Mouse (Mus musculus) thymus, adult 2 months (tissue): ENCODE results near the gene Stau1.

Source experiments
- CTCF ChIP-seq: fragments of 200-500 bp; IDR thresholded peaks from 2 replicates; pipeline ENCODE4 v1.5.1; 2012; ENCODE audit warnings: mild to moderate bottlenecking, control low read depth, low read length, moderate library complexity, borderline replicate concordance; ENCODE audit not compliant: control insufficient read depth, poor library complexity, insufficient read depth; ENCODE audit errors: extremely low read depth
- POLR2A ChIP-seq: fragments of 200-500 bp; IDR thresholded peaks from 2 replicates; pipeline ENCODE4 v1.6.1; 2012; ENCODE audit warnings: mild to moderate bottlenecking, low read length, control low read depth, moderate library complexity; ENCODE audit not compliant: control insufficient read depth, poor library complexity, insufficient read depth; ENCODE audit errors: extremely low read depth

DNA sequence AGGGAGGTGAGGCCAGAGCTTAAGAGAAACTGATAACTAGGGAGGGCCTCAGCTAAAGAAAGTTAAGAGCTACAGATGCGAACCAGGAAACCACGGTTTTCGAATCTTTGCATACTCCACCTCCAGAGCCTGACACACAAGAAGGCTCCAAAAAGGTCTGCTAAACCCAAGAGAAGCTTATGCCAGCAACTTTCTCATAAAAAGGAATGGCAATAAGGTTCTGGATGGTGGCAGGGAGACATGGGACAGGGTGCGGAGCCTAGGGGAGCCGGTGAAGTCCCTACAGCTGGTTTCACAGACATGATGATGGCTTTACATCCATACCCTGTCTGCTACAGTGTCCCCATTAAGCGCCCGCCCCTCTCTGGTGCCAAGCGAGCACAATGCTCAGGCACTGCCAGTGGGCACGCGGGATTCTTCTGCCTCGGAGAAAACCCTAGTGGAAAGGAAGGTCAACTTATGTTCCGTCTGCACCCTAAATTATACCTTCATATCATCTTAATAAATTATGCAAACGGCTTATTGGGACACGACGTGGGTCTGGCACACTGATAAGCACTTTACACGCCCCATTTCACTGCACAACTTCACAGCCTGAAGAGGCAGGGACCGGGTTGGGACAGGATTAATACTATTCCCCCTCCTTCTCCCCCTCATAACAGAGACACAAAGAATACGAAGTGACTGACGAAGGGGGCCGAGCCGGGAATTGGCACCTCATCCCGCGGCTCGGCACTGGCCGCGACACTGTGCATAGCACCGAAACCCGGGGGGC is 891 bp downstream of the Stau1 start:
- TF ChIP-seq CTCF (no peak), POLR2A (no peak)
